Mouse (Mus musculus) left cerebral cortex, adult 2 months (tissue): ENCODE data around the gene Faf1. TPM values are rescaled to one million over a fixed set of nuclear protein-coding genes. Genes with fewer than 3 reads are reported as not detected.
A peak's percentile ranks its signal among the peaks of the same experiment; 100 is the strongest.

Source experiments
- DNase-seq, 2 experiments: peaks; one replicate each; pipeline ENCODE4 v3.0.0; 2021 to 2022; ENCODE audit warnings: low spot score in 2 of 2, mixed read lengths in 1 of 2; ENCODE audit errors: extremely low spot score in 1 of 2
- H3K27ac ChIP-seq: fragments of 200-600 bp; 2 replicates; pipeline ENCODE4 v1.8.1; 2022
- H3K4me3 ChIP-seq: fragments of 200-600 bp; 2 replicates; pipeline ENCODE4 v1.8.1; 2022
- CTCF ChIP-seq: fragments of 200-600 bp; IDR thresholded peaks from 2 replicates; pipeline ENCODE4 v1.8.1; 2022; ENCODE audit warnings: antibody characterized with exemption, mild to moderate bottlenecking, moderate library complexity
- intact Hi-C: fragments of 180-260 bp; cut with DNase I; formaldehyde crosslinking; loops from one replicate; pipeline ENCODE4 v1.15.1; 2025
- total RNA-seq, 2 experiments: library from RNA; stranded (reverse); gene quantifications; 2 replicates each; pipeline ENCODE4 v1.2.3; 2021

Gene Faf1
- total RNA-seq, 2 experiments from 2014 or later = 24.0 to 24.3 TPM

- intact Hi-C loops = no loop called here
- Histone ChIP-seq H3K4me3 (no peak overlapping the region), H3K27ac (no peak overlapping the region)
- no peak for DNase-seq
- TF ChIP-seq CTCF = no peak
Measured at GRCm38 (mm10) chr4:109797511-109798182, 121.3 kb downstream of the Faf1 start.

GRCm38 (mm10) chr4:109806408-109806807, 130.0 kb downstream of the Faf1 start:
- Histone ChIP-seq H3K4me3 (no peak overlapping the region), H3K27ac (no peak overlapping the region)
- intact Hi-C loops = no loop called here
- TF ChIP-seq CTCF = no peak
- no peak for DNase-seq

- intact Hi-C loops = no loop called here
- DNase-seq = no peak
- H3K4me3 ChIP-seq = no peak overlapping the region
- no peak overlapping the region for H3K27ac ChIP-seq
- no peak for TF ChIP-seq CTCF
Measured at GRCm38 (mm10) chr4:109815161-109815560, 138.8 kb downstream of the Faf1 start.

GRCm38 (mm10) chr4:109815592-109815991, 139.2 kb downstream of the Faf1 start:
- no peak for DNase-seq
- no peak overlapping the region for H3K4me3 ChIP-seq
- H3K27ac ChIP-seq = no peak overlapping the region
- intact Hi-C loops = no loop called here
- no peak for TF ChIP-seq CTCF

- intact Hi-C loops = no loop called here
- TF ChIP-seq CTCF = peak; percentile 44
- DNase-seq = no peak
- H3K4me3 ChIP-seq = no peak overlapping the region
- H3K27ac ChIP-seq = no peak overlapping the region
Measured at GRCm38 (mm10) chr4:109819455-109819854, 143.1 kb downstream of the Faf1 start.

GRCm38 (mm10) chr4:109829800-109830199, 153.4 kb downstream of the Faf1 start:
- intact Hi-C loops = no loop called here
- H3K4me3 ChIP-seq = no peak overlapping the region
- DNase-seq = no peak
- no peak for TF ChIP-seq CTCF
- H3K27ac ChIP-seq = no peak overlapping the region

GRCm38 (mm10) chr4:109857851-109858250, 181.5 kb downstream of the Faf1 start:
- TF ChIP-seq CTCF = no peak
- Histone ChIP-seq H3K4me3 (no peak overlapping the region), H3K27ac (no peak overlapping the region)
- DNase-seq = no peak
- intact Hi-C loops = no loop called here

GRCm38 (mm10) chr4:109858571-109859392, 182.4 kb downstream of the Faf1 start:
- no peak for TF ChIP-seq CTCF
- Histone ChIP-seq H3K4me3 (no peak overlapping the region), H3K27ac (no peak overlapping the region)
- no peak for DNase-seq
- intact Hi-C loops = no loop called here

- intact Hi-C loops = no loop called here
- Histone ChIP-seq H3K27ac (no peak overlapping the region), H3K4me3 (no peak overlapping the region)
- no peak for DNase-seq
- no peak for TF ChIP-seq CTCF
Measured at GRCm38 (mm10) chr4:109859401-109859800, 183.0 kb downstream of the Faf1 start.

- H3K27ac ChIP-seq = no peak overlapping the region
- TF ChIP-seq CTCF = no peak
- no peak overlapping the region for H3K4me3 ChIP-seq
- DNase-seq = no peak
- intact Hi-C loops = no loop called here
Measured at GRCm38 (mm10) chr4:109860256-109860655, 183.9 kb downstream of the Faf1 start.

- DNase-seq = no peak
- Histone ChIP-seq H3K27ac (no peak overlapping the region), H3K4me3 (no peak overlapping the region)
- intact Hi-C loops = no loop called here
- TF ChIP-seq CTCF = no peak
Measured at GRCm38 (mm10) chr4:109862271-109862670, 185.9 kb downstream of the Faf1 start.

- DNase-seq = no peak
- Histone ChIP-seq H3K4me3 (no peak overlapping the region), H3K27ac (no peak overlapping the region)
- intact Hi-C loops = no loop called here
- TF ChIP-seq CTCF = no peak
Measured at GRCm38 (mm10) chr4:109863021-109863420, 186.6 kb downstream of the Faf1 start.
